Mouse (Mus musculus) erythroid progenitor cell, adult 5-6 weeks (primary cell): ENCODE measurements around the gene Tmprss9. TPM values are rescaled to one million over a fixed set of nuclear protein-coding genes. Genes with fewer than 3 reads are reported as not detected.

Experiments used
- ATAC-seq: replicated peaks from 2 replicates; pipeline ENCODE4 v1.8.0; 2016; ENCODE audit warnings: moderate number of reproducible peaks, mild to moderate bottlenecking, moderate TSS enrichment, inconsistent platforms; ENCODE audit not compliant: poor library complexity, low FRiP score, severe bottlenecking
- total RNA-seq, 2 experiments: library from RNA; stranded (forward) in 1 of 2; stranded (reverse) in 1 of 2; fragments of 150-400 nt in 1 of 2; fragments of 186-747, 209-891 nt in 1 of 2; gene quantifications; 2 replicates each; pipeline versions ENCODE4 v1.2.3 to v1.2.4; 2015 to 2017; ENCODE audit warnings: low replicate concordance in 2 of 2

The Tmprss9 gene
- total RNA-seq, 2 experiments from 2014 or later = 0.30 TPM; not detected in 1

DNA sequence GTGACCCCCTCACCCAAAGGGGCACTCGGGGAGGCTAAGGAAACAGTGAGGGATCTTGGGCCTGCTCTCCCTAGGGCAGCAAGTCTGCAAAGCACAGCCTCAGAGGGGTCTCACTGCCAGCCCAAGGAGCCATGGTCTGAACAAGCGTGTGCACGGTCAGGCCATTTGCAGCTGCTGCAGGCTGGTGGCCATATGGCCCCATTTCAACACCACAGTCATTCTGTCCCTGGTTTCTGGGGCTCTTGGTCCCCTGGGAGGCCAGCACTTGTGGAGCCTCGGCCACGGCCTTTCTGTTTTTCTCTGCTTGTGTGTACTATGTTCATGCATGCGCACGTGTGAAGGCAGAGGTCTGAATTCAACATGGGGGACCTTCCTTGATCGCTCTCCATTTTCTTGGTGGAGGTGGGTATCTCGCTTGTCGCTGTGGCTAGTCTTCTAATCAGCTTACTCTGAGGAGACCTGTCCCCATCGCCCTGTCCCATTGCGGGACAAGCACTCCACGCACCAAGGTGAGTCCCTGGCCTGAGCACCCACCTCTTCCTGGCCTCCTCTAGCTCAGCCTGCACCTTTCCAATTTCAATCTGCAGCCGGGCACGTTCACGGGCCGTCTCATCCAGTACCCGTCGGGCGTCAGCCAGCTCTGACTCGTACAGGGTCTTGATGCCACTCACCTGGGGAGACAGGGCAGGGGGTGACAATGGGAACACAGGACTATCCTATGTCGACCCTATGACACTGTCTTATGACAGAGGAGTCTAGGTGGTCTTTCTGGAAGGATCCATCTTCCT, 37.9 kb downstream of the Tmprss9 start:
- no peak for ATAC-seq

DNA sequence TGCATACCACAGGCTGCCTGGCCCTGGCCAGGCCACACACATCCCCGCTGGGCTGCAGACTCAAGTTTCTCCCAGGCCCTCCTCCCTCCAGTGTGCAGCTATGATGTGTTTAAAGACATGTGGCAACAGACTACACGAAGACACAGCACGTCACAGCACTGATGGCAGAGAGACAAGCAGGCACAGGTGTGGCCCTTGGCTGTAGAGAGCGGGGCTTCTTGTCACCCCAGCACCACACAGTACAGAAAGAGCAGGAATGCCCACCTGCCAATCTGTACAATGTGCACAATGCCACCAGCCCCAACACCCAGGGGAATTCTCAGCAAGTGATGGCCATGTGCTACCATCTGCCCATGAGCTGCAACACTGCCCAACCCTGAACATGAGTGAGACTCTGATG, 39.7 kb downstream of the Tmprss9 start:
- no peak for ATAC-seq

DNA sequence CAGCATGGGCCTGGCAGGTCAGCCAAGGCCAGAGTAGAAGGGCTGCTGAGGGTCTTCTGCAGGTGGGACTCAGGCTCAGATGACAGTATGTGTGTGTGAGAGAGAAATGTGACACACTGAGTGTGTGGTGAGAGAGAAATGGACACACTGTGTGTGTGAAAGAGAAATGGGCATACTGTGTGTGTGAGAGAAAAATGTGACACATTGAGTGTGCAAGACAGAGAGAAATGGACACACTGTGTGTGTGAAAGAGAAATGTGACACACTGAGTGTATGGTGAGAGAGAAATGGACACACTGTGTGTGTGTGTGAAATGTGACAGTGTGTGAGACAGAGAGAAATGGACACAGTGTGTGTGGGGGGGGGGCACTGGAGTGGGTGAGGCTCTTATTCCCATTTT, 40.2 kb downstream of the Tmprss9 start:
- ATAC-seq = no peak

DNA sequence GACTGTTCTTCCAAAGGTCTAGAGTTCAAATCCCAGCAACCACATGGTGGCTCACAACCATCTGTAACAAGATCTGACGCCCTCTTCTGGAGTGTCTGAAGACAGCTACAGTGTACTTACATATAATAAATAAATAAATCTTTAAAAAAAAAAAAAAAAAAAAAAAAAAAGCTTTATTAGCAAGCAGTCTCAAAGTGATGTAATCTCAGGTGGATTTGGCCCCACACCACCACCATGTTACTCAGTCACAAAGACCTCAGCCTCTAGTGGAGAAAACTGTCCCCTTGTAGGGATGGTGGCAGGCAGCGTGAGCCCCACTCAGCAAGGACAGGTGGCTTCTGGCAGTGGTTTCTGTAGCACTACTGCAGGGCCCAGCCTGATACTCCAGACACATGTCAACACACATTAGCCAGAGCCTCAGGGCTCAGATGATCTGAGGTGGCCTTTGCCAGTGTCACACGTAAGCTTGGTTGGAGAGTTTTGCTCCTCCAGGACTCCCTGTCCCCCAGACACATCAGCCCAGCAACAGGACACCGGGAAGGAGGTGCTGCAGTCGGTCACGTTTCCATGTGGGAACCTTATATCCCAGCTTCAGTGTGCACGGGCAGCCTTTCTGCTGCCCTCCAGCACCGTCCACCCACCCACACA, 41.8 kb downstream of the Tmprss9 start:
- no peak for ATAC-seq

DNA sequence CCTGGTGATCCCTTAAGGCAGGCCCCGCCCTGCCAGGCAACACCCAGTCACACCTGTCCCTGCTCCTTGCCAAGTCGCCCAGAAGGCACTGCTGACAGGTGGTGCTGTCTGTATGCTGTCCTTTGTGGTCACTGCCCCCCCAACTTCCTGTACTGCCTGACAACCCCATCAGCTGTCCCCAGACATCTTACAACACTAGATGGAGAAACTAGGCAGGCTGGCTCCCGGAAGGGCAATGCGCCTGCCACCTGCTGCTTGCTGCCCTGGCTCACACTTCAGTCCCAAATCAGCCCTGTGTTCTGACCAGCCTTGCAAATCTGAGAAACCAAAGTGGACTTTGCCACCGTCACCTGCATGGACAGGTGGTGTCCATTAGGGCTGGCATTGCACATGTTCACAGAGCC, 42.6 kb downstream of the Tmprss9 start:
- no peak for ATAC-seq

DNA sequence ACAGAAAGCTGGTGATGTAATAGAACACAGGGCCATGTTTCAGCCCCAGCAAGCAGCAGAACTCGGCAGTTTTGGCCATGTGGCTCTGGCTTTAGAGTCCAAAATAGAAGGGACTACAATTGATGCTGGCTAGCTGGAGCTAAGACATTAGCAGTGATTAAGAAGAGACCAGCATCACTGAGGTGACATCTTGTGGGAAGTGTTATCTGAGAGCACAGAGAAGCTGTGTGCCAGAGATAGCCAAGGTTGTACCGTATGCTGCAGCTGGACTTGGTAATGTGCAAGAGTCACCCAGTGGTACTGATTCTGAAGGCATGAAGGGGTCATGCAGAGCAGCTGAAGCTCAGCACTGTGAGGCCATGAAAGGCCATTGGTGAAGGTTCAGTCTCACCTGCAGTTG, 43.6 kb downstream of the Tmprss9 start:
- ATAC-seq = no peak

DNA sequence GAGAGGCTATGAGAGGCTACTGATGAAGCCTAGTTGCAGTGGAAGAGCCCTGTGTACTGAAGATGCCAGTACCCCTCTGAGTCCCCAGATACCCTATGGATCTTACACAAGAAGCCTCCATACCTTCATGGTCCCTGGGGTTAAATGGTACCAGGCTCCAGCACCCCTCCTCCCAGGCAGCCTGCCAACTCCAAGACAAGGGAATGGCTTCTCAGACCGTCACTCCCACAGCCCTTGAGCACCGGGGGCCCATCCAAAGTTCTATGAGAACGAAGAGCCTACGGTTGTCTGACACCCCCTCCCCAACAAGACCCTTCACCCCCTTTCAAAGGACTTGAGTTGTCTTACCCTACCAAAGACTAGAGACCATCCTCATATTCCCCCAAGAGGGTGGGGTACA, 44.1 kb downstream of the Tmprss9 start:
- ATAC-seq = no peak

DNA sequence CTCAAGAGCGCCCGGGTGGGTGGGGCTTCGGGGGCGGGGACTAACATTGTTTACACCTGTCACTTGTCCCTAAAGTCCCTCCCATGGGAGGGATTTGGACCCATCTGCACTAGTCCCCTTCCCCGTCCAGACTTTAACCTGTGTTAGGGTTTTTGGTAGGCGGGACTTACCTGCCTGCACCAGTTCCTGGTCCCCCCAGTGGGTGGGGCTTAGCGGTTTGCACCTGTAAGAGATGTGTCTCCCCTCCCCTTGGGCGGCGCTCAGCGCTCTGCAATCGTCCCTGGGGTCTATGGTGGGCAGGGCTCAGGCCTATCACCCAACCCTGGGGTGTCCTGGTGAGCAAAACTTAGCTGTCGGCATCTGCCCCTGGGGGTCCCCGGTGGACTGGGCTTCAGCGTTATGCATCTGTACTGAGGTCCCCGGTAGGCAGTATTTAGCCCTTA, 45.7 kb downstream of the Tmprss9 start:
- no peak for ATAC-seq

DNA sequence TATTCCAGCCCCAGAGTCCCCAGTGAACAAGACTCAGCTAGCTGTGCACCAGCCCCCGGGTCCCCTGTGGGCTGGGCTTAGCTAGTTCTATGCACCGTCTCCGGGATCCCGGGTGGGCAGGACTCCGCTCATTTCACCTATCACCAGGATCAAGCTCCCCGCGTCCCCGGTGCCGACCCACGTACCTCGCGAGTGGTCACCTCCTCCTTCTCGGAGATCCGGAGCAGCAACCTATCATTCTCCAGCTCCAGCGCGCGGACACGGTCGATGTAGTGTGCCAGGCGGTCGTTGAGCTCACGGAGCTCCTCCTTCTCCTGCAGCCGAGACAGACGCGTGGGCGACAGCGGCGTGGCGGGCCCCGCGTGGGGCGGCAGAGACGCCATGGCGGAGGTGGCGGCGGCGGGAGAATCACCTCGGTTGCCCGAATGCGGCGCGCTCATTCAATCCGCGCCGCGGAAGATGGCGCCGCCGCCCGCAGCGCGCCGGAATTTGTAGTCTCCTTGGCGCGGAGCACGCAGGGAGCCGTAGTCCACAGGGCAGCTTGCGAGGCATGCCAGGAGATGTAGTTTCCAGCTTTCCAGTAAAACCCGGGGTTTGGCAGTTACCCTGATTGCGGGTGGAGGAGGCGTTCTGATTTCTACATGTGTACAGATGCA, 46.3 kb downstream of the Tmprss9 start, which contains the start of gene Lmnb2:
TSS of gene Lmnb2 (minus strand) at position 467 of the 656 bp plus-strand sequence.
- peak; percentile 50; the same call in 1 of the 2 replicates for ATAC-seq

DNA sequence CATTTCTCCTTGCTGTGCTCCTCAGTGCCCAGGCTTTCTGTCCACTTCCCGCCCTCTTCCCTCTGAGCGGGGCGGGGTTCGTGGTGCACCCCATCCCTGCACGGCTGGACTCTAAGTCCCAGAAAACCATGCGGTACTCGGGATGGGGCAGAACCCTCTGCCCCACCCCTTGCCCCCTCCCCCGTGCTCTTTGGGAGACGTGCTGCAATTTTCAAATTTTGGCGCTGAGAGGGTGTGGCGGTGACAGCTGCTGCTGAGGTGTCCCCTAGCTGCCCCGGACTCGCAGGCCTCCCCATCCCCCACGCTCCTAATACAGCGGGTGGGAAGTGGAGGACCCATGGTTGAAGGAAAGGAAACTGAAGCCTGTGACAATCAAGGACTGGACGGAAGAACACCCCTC, 50.3 kb downstream of the Tmprss9 start:
- ATAC-seq = no peak

DNA sequence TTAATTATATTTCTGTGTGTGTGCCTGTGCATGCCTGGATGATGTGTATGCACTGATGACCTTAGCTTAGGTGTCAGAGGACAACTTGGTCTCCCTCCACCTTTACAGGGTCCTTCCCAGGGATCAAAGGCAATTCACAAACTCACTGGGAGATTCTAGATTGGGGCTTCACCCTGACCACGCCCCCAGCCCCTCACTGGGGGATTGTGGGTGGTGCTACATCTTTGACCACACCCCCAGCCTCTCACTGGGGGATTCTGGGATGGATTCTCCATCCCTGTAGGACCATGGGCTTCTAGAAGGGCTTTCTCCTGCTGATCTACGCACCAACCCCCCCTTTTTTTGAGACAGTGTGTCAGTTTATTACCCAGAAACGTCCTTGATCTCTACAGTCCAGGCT, 53.8 kb downstream of the Tmprss9 start:
- no peak for ATAC-seq

DNA sequence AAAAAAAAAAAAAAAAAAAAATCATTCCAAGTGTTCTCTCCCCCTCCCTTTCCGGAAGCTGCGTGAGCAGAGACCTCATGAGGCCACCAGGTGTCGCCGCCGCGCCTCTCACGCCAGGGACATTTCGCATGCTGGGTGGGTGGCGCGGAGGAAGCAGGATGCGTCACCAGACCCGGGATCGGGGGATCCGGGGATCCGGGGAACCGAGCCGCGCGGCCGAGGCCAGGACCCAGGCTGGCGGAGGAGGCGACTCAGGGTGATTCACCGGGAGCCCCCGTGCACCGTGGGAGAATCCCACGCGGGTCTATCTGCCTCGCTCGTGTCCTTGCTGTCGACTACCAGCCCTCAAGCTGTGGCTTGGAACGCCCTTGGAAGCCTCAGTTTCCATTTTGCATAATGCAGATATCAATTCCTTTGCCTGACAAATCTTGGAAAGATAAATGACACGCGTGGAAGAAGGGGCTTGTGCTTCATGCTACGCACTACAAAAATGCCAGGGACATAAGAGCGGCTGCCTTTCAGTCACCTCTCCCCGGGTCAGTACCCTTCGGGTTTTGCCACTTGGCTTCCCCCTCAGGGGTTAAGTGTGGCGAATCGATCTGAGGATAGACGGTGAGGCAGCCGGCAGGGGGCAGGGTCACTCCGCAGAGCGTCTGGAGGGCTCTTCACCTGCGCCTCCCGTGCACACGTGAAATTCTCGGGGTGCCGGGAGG, 57.1 kb downstream of the Tmprss9 start:
- ATAC-seq = peak; percentile 47; the same call in 1 of the 2 replicates

DNA sequence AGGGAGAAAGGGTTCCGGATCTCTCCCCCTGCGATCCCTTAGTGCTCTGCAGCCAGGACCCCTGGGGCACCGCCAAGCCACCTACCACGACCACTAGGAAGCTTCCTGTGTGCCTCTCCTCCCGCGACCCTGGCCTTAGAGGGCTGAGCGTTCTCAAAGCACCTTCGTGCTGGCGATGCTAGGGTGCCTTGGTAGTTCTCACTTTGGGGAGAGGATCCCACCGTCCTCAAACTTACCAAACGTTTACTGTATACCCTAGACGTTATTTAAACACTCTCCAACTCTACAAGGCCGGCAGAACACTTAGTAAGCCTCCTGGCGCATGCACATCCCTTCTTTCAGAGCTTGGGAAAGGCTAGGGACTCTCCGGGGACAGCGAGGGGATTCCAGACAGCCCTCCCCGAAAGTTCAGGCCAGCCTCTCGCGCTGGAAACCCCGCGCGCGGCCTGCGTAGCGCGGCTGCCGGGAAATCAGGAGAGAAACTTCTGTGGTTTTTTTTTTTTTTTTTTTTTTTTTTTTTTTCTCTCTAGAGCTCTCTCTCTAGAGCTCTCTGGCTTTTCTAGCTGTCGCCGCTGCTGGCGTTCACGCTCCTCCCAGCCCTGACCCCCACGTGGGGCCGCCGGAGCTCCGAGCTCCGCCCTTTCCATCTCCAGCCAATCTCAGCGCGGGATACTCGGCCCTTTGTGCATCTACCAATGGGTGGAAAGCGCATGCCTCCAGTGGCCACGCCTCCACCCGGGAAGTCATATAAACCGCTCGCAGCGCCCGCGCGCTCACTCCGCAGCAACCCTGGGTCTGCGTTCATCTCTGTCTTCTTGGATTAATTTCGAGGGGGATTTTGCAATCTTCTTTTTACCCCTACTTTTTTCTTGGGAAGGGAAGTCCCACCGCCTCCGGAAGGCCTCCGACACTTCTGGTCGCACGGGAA, 57.9 kb downstream of the Tmprss9 start, which contains the start of gene Gadd45b:
TSS of gene Gadd45b (plus strand) at position 775 of the 928 bp plus-strand sequence.
- peak; percentile 97 for ATAC-seq

DNA sequence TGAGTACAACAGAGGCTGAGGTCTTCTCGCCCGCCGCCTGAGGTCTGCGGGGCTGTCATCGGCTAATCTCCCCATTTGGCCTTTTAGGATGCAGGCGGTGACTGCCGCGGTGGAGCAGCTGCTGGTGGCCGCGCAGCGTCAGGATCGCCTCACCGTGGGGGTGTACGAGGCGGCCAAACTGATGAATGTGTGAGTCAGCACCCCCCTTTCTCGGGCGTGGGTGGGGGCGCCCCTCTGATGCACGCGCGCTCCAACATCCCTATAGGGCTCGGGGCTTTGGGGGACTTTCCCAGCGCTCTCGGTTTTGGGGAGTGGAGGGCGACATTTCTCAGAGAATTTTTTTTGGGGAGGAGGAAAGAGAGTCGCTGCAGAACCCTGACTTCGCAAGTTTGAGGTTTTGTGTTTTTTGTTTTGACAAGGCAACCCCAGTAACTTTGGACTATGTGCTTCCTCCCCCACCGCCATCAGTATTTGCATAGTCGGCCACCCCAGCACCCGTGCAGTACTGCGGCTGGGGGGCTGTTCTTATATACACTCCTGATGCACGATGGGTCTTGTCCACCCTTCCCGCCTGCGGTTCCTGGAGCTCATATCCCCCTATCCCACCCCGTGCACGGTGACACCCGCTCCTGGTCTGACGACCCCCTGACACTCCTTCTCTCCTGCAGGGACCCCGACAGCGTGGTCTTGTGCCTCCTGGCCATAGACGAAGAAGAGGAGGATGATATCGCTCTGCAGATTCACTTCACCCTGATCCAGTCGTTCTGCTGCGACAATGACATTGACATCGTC, 58.9 kb downstream of the Tmprss9 start:
- no peak for ATAC-seq

DNA sequence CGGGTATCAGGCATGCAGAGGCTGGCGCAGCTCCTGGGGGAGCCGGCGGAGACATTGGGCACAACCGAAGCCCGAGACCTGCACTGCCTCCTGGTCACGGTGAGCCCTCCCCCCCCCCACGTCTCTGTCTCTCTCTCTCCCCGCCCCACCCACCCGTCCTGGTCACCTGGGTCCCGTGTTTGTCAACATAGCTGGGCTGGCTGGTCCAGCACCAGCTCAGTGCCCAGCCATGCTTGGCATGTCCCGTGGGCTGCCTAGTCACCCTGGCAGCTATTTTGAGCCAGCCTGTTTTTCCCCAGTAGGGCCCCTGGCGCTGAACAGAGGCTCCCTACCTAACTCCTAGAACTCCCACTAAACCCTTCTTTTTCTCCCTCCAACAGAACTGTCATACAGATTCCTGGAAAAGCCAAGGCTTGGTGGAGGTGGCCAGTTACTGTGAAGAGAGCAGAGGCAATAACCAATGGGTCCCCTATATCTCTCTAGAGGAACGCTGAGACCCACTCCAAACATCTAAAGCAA, 59.6 kb downstream of the Tmprss9 start:
- no peak for ATAC-seq

DNA sequence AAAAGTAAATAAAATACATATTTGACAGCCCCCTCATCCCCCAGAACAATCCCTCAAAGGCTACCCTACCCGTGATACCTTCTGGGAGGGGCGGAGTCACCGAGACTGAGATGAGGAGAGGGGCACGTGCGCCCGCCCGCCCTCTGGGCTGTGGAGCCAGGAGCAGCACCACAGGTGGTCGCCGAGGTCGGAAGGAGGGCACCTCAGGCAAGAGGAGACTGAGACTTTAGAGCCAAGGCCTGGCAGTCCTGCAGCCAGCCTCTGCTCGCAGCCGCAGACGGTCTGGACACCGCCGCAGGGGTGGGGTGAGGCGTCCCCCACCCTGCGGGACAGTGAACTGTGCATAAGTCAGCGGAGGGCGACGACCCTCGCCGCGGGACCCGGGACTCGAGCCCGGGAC, 60.0 kb downstream of the Tmprss9 start:
- ATAC-seq = no peak

DNA sequence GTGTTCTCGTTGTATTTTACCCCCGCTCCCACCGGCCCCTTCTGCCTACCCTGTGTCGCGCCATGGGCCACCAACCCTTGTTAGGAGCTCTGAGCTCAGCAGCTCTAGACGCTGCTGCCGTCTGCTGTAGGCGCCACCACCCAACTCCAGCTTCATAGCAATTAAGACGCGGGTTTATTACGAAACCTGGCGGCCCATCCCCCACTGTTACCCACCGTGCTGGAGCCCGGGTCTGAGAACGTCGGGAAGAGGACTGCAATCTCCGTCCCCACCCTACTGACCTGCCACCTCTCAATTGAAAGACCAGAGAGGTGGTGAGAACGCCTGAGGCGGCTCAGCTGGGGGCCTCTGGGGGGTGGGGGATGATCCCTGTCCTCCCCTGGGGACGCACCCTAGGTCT, 60.6 kb downstream of the Tmprss9 start:
- no peak for ATAC-seq
